Mouse (Mus musculus): ENCODE measurements at regions not wholly inside any gene's neighbourhood (a gene's known extent, or its start where the extent isn't known, plus 50 kb on each side); places are given as distances from the start of the nearest gene placed in this dataset.

- Histone ChIP-seq H3K36me3 (ENCODE audit: control insufficient read depth, insufficient read depth) (no peaks in the 10 kb centered on the region), H3K4me3 (no peak overlapping the region), H3K4me2 (ENCODE audit: low read depth) (no peak overlapping the region), H3ac (ENCODE audit: control insufficient read depth, insufficient read length) (no peak overlapping the region), H3K79me2 (ENCODE audit: control insufficient read depth, insufficient read depth) (no peaks in the 10 kb centered on the region), H3K27me3 (ENCODE audit: control insufficient read depth, insufficient read depth, insufficient read length) (no peaks in the 10 kb centered on the region)
- TF ChIP-seq MYOD1 (IDR thresholded peaks at IDR 0.05; ENCODE audit: control insufficient read depth in 1 of 3, insufficient read length in 2 of 3, low read depth in 2 of 3) (no peak), TCF12 (IDR thresholded peaks at IDR 0.05; ENCODE audit: insufficient read depth, poor library complexity, severe bottlenecking) (no peak), CEBPB (IDR thresholded peaks at IDR 0.05; ENCODE audit: insufficient read depth, poor library complexity, severe bottlenecking) (no peak)
These were observed 304.1 kb downstream of the Gm10295 start for GRCm38 (mm10) chr7:71047201-71047600.

GRCm38 (mm10) chr7:71046596-71046995, 304.7 kb downstream of the Gm10295 start:
- Histone ChIP-seq H3K4me2 (ENCODE audit: low read depth) (no peak overlapping the region), H3K36me3 (ENCODE audit: control insufficient read depth, insufficient read depth) (no peaks in the 10 kb centered on the region), H3K79me2 (ENCODE audit: control insufficient read depth, insufficient read depth) (no peaks in the 10 kb centered on the region), H3K4me3 (no peak overlapping the region), H3ac (ENCODE audit: control insufficient read depth, insufficient read length) (no peak overlapping the region), H3K27me3 (ENCODE audit: control insufficient read depth, insufficient read depth, insufficient read length) (no peaks in the 10 kb centered on the region)
- TF ChIP-seq TCF12 (IDR thresholded peaks at IDR 0.05; ENCODE audit: insufficient read depth, poor library complexity, severe bottlenecking) (no peak), E2F4 (IDR thresholded peaks at IDR 0.05; ENCODE audit: insufficient read depth) (no peak), MAX (IDR thresholded peaks at IDR 0.05; ENCODE audit: low read depth) (no peak), MYOG (IDR thresholded peaks at IDR 0.05; ENCODE audit: control insufficient read depth in 1 of 3, insufficient read depth in 1 of 3, insufficient read length in 2 of 3, low read depth in 2 of 3) (no peak), MYOD1 (IDR thresholded peaks at IDR 0.05; ENCODE audit: control insufficient read depth in 1 of 3, insufficient read length in 2 of 3, low read depth in 2 of 3) (no peak), POLR2A (IDR thresholded peaks at IDR 0.05; ENCODE audit: insufficient read length, low read depth) (no peak), USF1 (IDR thresholded peaks at IDR 0.05; ENCODE audit: low read depth) (no peak)

- Histone ChIP-seq H3K36me3 (ENCODE audit: control insufficient read depth, insufficient read depth) (no peaks in the 10 kb centered on the region), H3K4me2 (ENCODE audit: low read depth) (no peak overlapping the region), H3K27me3 (ENCODE audit: control insufficient read depth, insufficient read depth, insufficient read length) (no peaks in the 10 kb centered on the region), H3ac (ENCODE audit: control insufficient read depth, insufficient read length) (no peak overlapping the region), H3K79me2 (ENCODE audit: control insufficient read depth, insufficient read depth) (no peaks in the 10 kb centered on the region), H3K4me3 (no peak overlapping the region)
- TF ChIP-seq MAX (IDR thresholded peaks at IDR 0.05; ENCODE audit: low read depth), result no peak
- no peak for TF ChIP-seq E2F4 (IDR thresholded peaks at IDR 0.05; ENCODE audit: insufficient read depth)
- TF ChIP-seq CEBPB (IDR thresholded peaks at IDR 0.05; ENCODE audit: insufficient read depth, poor library complexity, severe bottlenecking), result no peak
- no peak for TF ChIP-seq POLR2A (IDR thresholded peaks at IDR 0.05; ENCODE audit: insufficient read length, low read depth)
- no peak for TF ChIP-seq MYOG (IDR thresholded peaks at IDR 0.05; ENCODE audit: control insufficient read depth in 1 of 3, insufficient read depth in 1 of 3, insufficient read length in 2 of 3, low read depth in 2 of 3)
- TF ChIP-seq TCF3 (IDR thresholded peaks at IDR 0.05; ENCODE audit: insufficient read length, low read depth), result no peak
- TF ChIP-seq USF1 (IDR thresholded peaks at IDR 0.05; ENCODE audit: low read depth), result no peak
- TF ChIP-seq SRF (IDR thresholded peaks at IDR 0.05; ENCODE audit: control insufficient read depth, insufficient read length, low read depth), result no peak
- no peak for TF ChIP-seq TCF12 (IDR thresholded peaks at IDR 0.05; ENCODE audit: insufficient read depth, poor library complexity, severe bottlenecking)
- no peak for TF ChIP-seq REST (IDR thresholded peaks at IDR 0.05; ENCODE audit: insufficient read depth, insufficient read length)
- TF ChIP-seq POLR2AphosphoS2 (IDR thresholded peaks at IDR 0.05; ENCODE audit: insufficient read length, low read depth), result no peak
- no peak for TF ChIP-seq MYOD1 (IDR thresholded peaks at IDR 0.05; ENCODE audit: control insufficient read depth in 1 of 3, insufficient read length in 2 of 3, low read depth in 2 of 3)
These were observed 307.5 kb downstream of the Gm10295 start for GRCm38 (mm10) chr7:71043789-71044188.

GRCm38 (mm10) chr7:71043128-71043527, 308.2 kb downstream of the Gm10295 start:
- H3K4me3 ChIP-seq, result no peak overlapping the region
- no peak overlapping the region for H3K4me2 ChIP-seq (ENCODE audit: low read depth)
- no peaks in the 10 kb centered on the region for H3K36me3 ChIP-seq (ENCODE audit: control insufficient read depth, insufficient read depth)
- no peak for TF ChIP-seq CEBPB (IDR thresholded peaks at IDR 0.05; ENCODE audit: insufficient read depth, poor library complexity, severe bottlenecking)
- no peak for TF ChIP-seq USF1 (IDR thresholded peaks at IDR 0.05; ENCODE audit: low read depth)
- TF ChIP-seq MAX (IDR thresholded peaks at IDR 0.05; ENCODE audit: low read depth), result no peak
- TF ChIP-seq MYOD1 (IDR thresholded peaks at IDR 0.05; ENCODE audit: control insufficient read depth in 1 of 3, insufficient read length in 2 of 3, low read depth in 2 of 3), result no peak
- no peak for TF ChIP-seq TCF12 (IDR thresholded peaks at IDR 0.05; ENCODE audit: insufficient read depth, poor library complexity, severe bottlenecking)
- TF ChIP-seq MYOG (IDR thresholded peaks at IDR 0.05; ENCODE audit: control insufficient read depth in 1 of 3, insufficient read depth in 1 of 3, insufficient read length in 2 of 3, low read depth in 2 of 3), result no peak
- no peak for TF ChIP-seq POLR2A (IDR thresholded peaks at IDR 0.05; ENCODE audit: insufficient read length, low read depth)
- TF ChIP-seq SRF (IDR thresholded peaks at IDR 0.05; ENCODE audit: control insufficient read depth, insufficient read length, low read depth), result no peak
- no peak for TF ChIP-seq TCF3 (IDR thresholded peaks at IDR 0.05; ENCODE audit: insufficient read length, low read depth)
- TF ChIP-seq E2F4 (IDR thresholded peaks at IDR 0.05; ENCODE audit: insufficient read depth), result no peak
- no peak for TF ChIP-seq REST (IDR thresholded peaks at IDR 0.05; ENCODE audit: insufficient read depth, insufficient read length)
- TF ChIP-seq POLR2AphosphoS2 (IDR thresholded peaks at IDR 0.05; ENCODE audit: insufficient read length, low read depth), result no peak
- H3K27me3 ChIP-seq (ENCODE audit: control insufficient read depth, insufficient read depth, insufficient read length), result no peaks in the 10 kb centered on the region
- H3K79me2 ChIP-seq (ENCODE audit: control insufficient read depth, insufficient read depth), result no peaks in the 10 kb centered on the region
- H3ac ChIP-seq (ENCODE audit: control insufficient read depth, insufficient read length), result no peak overlapping the region

- H3K36me3 ChIP-seq (ENCODE audit: control insufficient read depth, insufficient read depth), result no peaks in the 10 kb centered on the region
These were observed 309.9 kb downstream of the Gm10295 start for GRCm38 (mm10) chr7:71041388-71041787.

More at GRCm38 (mm10) chr7:71041388-71041787, 309.9 kb downstream of the Gm10295 start:
- Histone ChIP-seq H3K79me2 (ENCODE audit: control insufficient read depth, insufficient read depth) (no peaks in the 10 kb centered on the region), H3ac (ENCODE audit: control insufficient read depth, insufficient read length) (no peak overlapping the region), H3K4me3 (no peak overlapping the region), H3K4me2 (ENCODE audit: low read depth) (no peak overlapping the region), H3K27me3 (ENCODE audit: control insufficient read depth, insufficient read depth, insufficient read length) (no peaks in the 10 kb centered on the region)
- TF ChIP-seq SRF (IDR thresholded peaks at IDR 0.05; ENCODE audit: control insufficient read depth, insufficient read length, low read depth), result no peak
- no peak for TF ChIP-seq REST (IDR thresholded peaks at IDR 0.05; ENCODE audit: insufficient read depth, insufficient read length)
- no peak for TF ChIP-seq E2F4 (IDR thresholded peaks at IDR 0.05; ENCODE audit: insufficient read depth)
- no peak for TF ChIP-seq POLR2AphosphoS2 (IDR thresholded peaks at IDR 0.05; ENCODE audit: insufficient read length, low read depth)
- no peak for TF ChIP-seq USF1 (IDR thresholded peaks at IDR 0.05; ENCODE audit: low read depth)
- TF ChIP-seq TCF12 (IDR thresholded peaks at IDR 0.05; ENCODE audit: insufficient read depth, poor library complexity, severe bottlenecking), result no peak
- no peak for TF ChIP-seq POLR2A (IDR thresholded peaks at IDR 0.05; ENCODE audit: insufficient read length, low read depth)
- TF ChIP-seq MYOG (IDR thresholded peaks at IDR 0.05; ENCODE audit: control insufficient read depth in 1 of 3, insufficient read depth in 1 of 3, insufficient read length in 2 of 3, low read depth in 2 of 3), result no peak
